Mouse (Mus musculus) MEL (cell line): Measurements from ENCODE around the gene H2-Ob. TPM values are rescaled to one million over a fixed set of nuclear protein-coding genes. Genes with fewer than 3 reads are reported as not detected.

Experiments
- DNase-seq: peaks from one replicate; pipeline ENCODE4 v3.0.0; 2011; ENCODE audit warnings: low read depth, low spot score
- H3K27ac ChIP-seq: 2 replicates; pipeline ENCODE4 v1.5.1; 2012; ENCODE audit warnings: low read depth, mild to moderate bottlenecking, control low read depth, low read length, moderate library complexity; ENCODE audit not compliant: control insufficient read depth
- H3K27me3 ChIP-seq, 2 experiments: fragments of 150-350 bp in 1 of 2; sonication (generic) in 1 of 2; 2 replicates each; pipeline ENCODE4 v1.6.1; 2012; ENCODE audit warnings: low read length in 2 of 2, mild to moderate bottlenecking in 2 of 2, improper control_type of control experiment in 1 of 2, moderate library complexity in 1 of 2; ENCODE audit not compliant: insufficient read depth in 2 of 2, control insufficient read depth in 1 of 2
- H3K36me3 ChIP-seq, 2 experiments: 2 replicates each; pipeline ENCODE4 v1.6.1; 2012 to 2014; ENCODE audit warnings: low read length in 2 of 2, improper control_type of control experiment in 1 of 2, inconsistent platforms in 1 of 2, mild to moderate bottlenecking in 1 of 2; ENCODE audit not compliant: insufficient read depth in 2 of 2, control insufficient read depth in 1 of 2
- H3K4me1 ChIP-seq, 2 experiments: fragments of 150-350 bp in 1 of 2; sonication (generic) in 1 of 2; 2 replicates each; pipeline ENCODE4 v1.6.1; 2012; ENCODE audit warnings: low read length in 2 of 2, improper control_type of control experiment in 1 of 2, mild to moderate bottlenecking in 1 of 2; ENCODE audit not compliant: insufficient read depth in 2 of 2, control insufficient read depth in 1 of 2
- H3K4me3 ChIP-seq, 2 experiments: fragments of 150-350 bp in 1 of 2; sonication (generic) in 1 of 2; 2 replicates each; pipeline ENCODE4 v1.5.1; 2012; ENCODE audit warnings: low read depth in 2 of 2, low read length in 2 of 2, mild to moderate bottlenecking in 2 of 2, moderate library complexity in 2 of 2, control low read depth in 1 of 2, improper control_type of control experiment in 1 of 2; ENCODE audit not compliant: control insufficient read depth in 1 of 2, insufficient read depth in 1 of 2
- H3K79me2 ChIP-seq: 2 replicates; pipeline ENCODE4 v1.6.1; 2012; ENCODE audit warnings: mild to moderate bottlenecking, low read length, moderate library complexity; ENCODE audit not compliant: control insufficient read depth, poor library complexity, insufficient read depth
- H3K9ac ChIP-seq: 2 replicates; pipeline ENCODE4 v1.6.1; 2012; ENCODE audit warnings: low read depth, mild to moderate bottlenecking, control low read depth, low read length, moderate library complexity; ENCODE audit not compliant: control insufficient read depth, poor library complexity, severe bottlenecking
- H3K9me3 ChIP-seq: fragments of 150-350 bp; sonication (generic); replicated peaks from 2 replicates; pipeline ENCODE4 v1.6.1; 2012; ENCODE audit warnings: mild to moderate bottlenecking, low read length, improper control_type of control experiment, moderate library complexity; ENCODE audit not compliant: insufficient read depth
- CHD1 ChIP-seq: IDR thresholded peaks from 2 replicates; pipeline ENCODE4 v1.6.1; 2012; ENCODE audit warnings: low read depth, mild to moderate bottlenecking, inconsistent platforms, low read length, improper control_type of control experiment
- CHD2 ChIP-seq: IDR thresholded peaks from 2 replicates; pipeline ENCODE4 v1.6.1; 2011; ENCODE audit warnings: low read length, improper control_type of control experiment
- E2F4 ChIP-seq: IDR thresholded peaks from 2 replicates; pipeline ENCODE4 v1.6.1; 2011; ENCODE audit warnings: low read depth, low read length, improper control_type of control experiment, borderline replicate concordance
- GABPA ChIP-seq: IDR thresholded peaks from 2 replicates; pipeline ENCODE4 v1.6.1; 2012; ENCODE audit warnings: low read depth, mild to moderate bottlenecking, inconsistent platforms, low read length, improper control_type of control experiment, moderate library complexity
- GATA1 ChIP-seq: IDR thresholded peaks from 2 replicates; pipeline ENCODE4 v1.6.1; 2011; ENCODE audit warnings: low read depth, low read length, improper control_type of control experiment
- HCFC1 ChIP-seq: IDR thresholded peaks from 2 replicates; pipeline ENCODE4 v1.6.1; 2012; ENCODE audit warnings: low read depth, mild to moderate bottlenecking, inconsistent platforms, low read length, improper control_type of control experiment, moderate library complexity
- JUND ChIP-seq: IDR thresholded peaks from 2 replicates; pipeline ENCODE4 v1.6.1; 2011; ENCODE audit warnings: low read depth, mild to moderate bottlenecking, improper control_type of control experiment, low read length
- KAT2A ChIP-seq: conservative IDR thresholded peaks from 2 replicates; pipeline ENCODE4 v1.6.1; 2012; ENCODE audit warnings: low read depth, low read length, improper control_type of control experiment, inconsistent platforms
- MAFK ChIP-seq: IDR thresholded peaks from 2 replicates; pipeline ENCODE4 v1.6.1; 2011; ENCODE audit warnings: low read depth, mild to moderate bottlenecking, low read length, improper control_type of control experiment, borderline replicate concordance
- MEF2A ChIP-seq: IDR thresholded peaks from 2 replicates; pipeline ENCODE4 v1.6.1; 2014; ENCODE audit warnings: low read depth, mild to moderate bottlenecking, inconsistent platforms, low read length, improper control_type of control experiment; ENCODE audit not compliant: poor library complexity, insufficient replicate concordance, severe bottlenecking; ENCODE audit errors: extremely low read depth
- MXI1 ChIP-seq: IDR thresholded peaks from 2 replicates; pipeline ENCODE4 v1.6.1; 2011; ENCODE audit warnings: mild to moderate bottlenecking, low read depth, low read length, improper control_type of control experiment
- MYC ChIP-seq: IDR thresholded peaks from 2 replicates; pipeline ENCODE4 v1.6.1; 2011; ENCODE audit warnings: low read depth, mild to moderate bottlenecking, low read length, improper control_type of control experiment, moderate library complexity
- NELFE ChIP-seq: IDR thresholded peaks from 2 replicates; pipeline ENCODE4 v1.6.1; 2011; ENCODE audit warnings: low read depth, low read length, improper control_type of control experiment
- NRF1 ChIP-seq: IDR thresholded peaks from 2 replicates; pipeline ENCODE4 v1.6.1; 2014; ENCODE audit warnings: low read depth, mild to moderate bottlenecking, inconsistent platforms, low read length, improper control_type of control experiment, moderate library complexity; ENCODE audit not compliant: poor library complexity, insufficient read depth, severe bottlenecking
- POLR2AphosphoS5 ChIP-seq: IDR thresholded peaks from 2 replicates; pipeline ENCODE4 v1.6.1; 2012; ENCODE audit warnings: low read depth, borderline replicate concordance, mild to moderate bottlenecking, inconsistent platforms, low read length, moderate library complexity, mixed read lengths
- SIN3A ChIP-seq: IDR thresholded peaks from 2 replicates; pipeline ENCODE4 v1.6.1; 2012; ENCODE audit warnings: low read length, improper control_type of control experiment, inconsistent platforms
- SMC3 ChIP-seq: IDR thresholded peaks from 2 replicates; pipeline ENCODE4 v1.6.1; 2011; ENCODE audit warnings: low read depth, low read length, improper control_type of control experiment
- TAL1 ChIP-seq: IDR thresholded peaks from 2 replicates; pipeline ENCODE4 v1.6.1; 2012; ENCODE audit warnings: mild to moderate bottlenecking, inconsistent platforms, low read length, moderate library complexity, mixed read lengths
- TBP ChIP-seq: IDR thresholded peaks from 2 replicates; pipeline ENCODE4 v1.8.0; 2011; ENCODE audit warnings: low read depth, low read length, improper control_type of control experiment
- TCF12 ChIP-seq: IDR thresholded peaks from 2 replicates; pipeline ENCODE4 v1.6.1; 2014; ENCODE audit warnings: low read depth, mild to moderate bottlenecking, inconsistent platforms, low read length, improper control_type of control experiment, moderate library complexity
- USF2 ChIP-seq, 2 experiments: IDR thresholded peaks; 2 replicates each; pipeline ENCODE4 v1.6.1; 2011 to 2012; ENCODE audit warnings: improper control_type of control experiment in 2 of 2, low read length in 2 of 2, borderline replicate concordance in 1 of 2, inconsistent platforms in 1 of 2, low read depth in 1 of 2, mild to moderate bottlenecking in 1 of 2; ENCODE audit not compliant: insufficient read depth in 1 of 2
- ZC3H11A ChIP-seq: IDR thresholded peaks from 2 replicates; pipeline ENCODE4 v1.6.1; 2012; ENCODE audit warnings: low read depth, mild to moderate bottlenecking, inconsistent platforms, low read length, improper control_type of control experiment
- ZMIZ1 ChIP-seq: IDR thresholded peaks from 2 replicates; pipeline ENCODE4 v1.6.1; 2012; ENCODE audit warnings: low read depth, mild to moderate bottlenecking, inconsistent platforms, low read length, improper control_type of control experiment, moderate library complexity
- polyA plus RNA-seq, 2 experiments: library from polyadenylated mRNA; stranded (reverse) in 1 of 2; unstranded in 1 of 2; fragments of >175 nt in 1 of 2; fragments of >200 nt in 1 of 2; gene quantifications; 2 replicates each; pipeline versions ENCODE4 v1.2.1 to v1.2.4; 2012; ENCODE audit warnings: low replicate concordance in 2 of 2, low read depth in 1 of 2; ENCODE audit not compliant: insufficient read length in 2 of 2, insufficient read depth in 1 of 2, missing spikeins in 1 of 2
- total RNA-seq: library from RNA; depleted of rRNA; stranded (reverse); fragments of 300-350 nt; gene quantifications from 2 replicates; pipeline ENCODE4 v1.2.3, GENCODE M21; 2012

Gene H2-Ob
- total and polyA plus RNA-seq, 3 experiments = 0.81 to 2.0 TPM; not detected in 1

DNA sequence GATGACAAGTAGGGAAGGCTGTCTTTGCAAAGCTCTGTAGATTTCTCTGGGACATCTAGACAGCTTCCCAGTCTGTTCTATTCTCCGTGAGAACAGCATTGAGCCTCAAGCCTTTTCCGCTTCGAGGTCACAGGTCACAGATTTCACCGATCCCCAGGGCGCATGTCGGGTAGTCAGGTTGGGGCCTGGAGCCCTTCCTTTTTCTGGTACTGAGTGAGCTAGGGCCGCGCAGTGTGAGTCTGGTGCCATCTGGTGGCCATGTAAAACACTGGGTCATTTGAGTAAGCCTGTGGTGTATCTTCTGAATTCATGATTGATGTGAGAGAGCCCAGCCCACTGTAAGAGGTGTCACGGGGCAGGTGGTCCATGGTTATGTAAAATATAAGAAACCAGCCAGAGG is 3.8 kb upstream of the H2-Ob start (continued):
- TF ChIP-seq MEF2A (no peak), POLR2AphosphoS5 (no peak)

DNA sequence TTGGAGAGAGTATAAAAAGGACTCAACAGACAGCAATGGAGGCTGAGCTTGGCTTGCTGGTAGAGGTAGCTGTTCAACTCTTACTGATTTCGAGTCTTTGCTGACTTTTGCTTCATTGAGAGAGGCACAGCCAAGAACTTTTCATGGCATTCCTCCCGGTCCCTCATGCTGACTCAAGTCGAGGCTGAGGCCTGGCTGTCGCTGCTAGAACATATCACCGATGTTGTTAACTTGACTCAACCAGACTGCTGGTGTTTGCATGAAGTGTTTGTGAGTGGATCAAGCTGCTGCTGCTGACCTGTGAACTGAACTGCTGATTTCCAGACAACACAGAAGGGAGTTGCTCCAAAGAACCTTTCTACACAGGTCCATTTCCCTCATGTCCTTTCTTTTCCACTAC is 2.0 kb upstream of the H2-Ob start:
- peaks cover 0 to 4% of the 10 kb centered on the region in 2 experiments; a peak in 2 of 4 replicates for H3K36me3 ChIP-seq
- DNase-seq = no peak
- H3K27me3 ChIP-seq = no peaks in the 10 kb centered on the region
- no peak overlapping the region for H3K4me3 ChIP-seq
- TF ChIP-seq MEF2A = no peak
- no peak for TF ChIP-seq TBP
- no peak for TF ChIP-seq SIN3A
- TF ChIP-seq HCFC1 = no peak
- TF ChIP-seq CHD1 = no peak
- TF ChIP-seq MXI1 = no peak
- no peak for TF ChIP-seq JUND
- TF ChIP-seq TCF12 = no peak
- no peak for TF ChIP-seq TAL1
- TF ChIP-seq MYC = no peak
- TF ChIP-seq ZMIZ1 = no peak
- TF ChIP-seq USF2 (IDR thresholded peaks at IDR 0.05; ENCODE audit: borderline replicate concordance in 1 of 2, insufficient read depth in 1 of 2, low read depth in 1 of 2, low read length in 2 of 2) = no peak
- TF ChIP-seq MAFK = no peak
- TF ChIP-seq NRF1 = no peak
- TF ChIP-seq E2F4 = no peak
- no peaks in the 10 kb centered on the region for H3K9me3 ChIP-seq
- H3K79me2 ChIP-seq = no peaks in the 10 kb centered on the region
- H3K9ac ChIP-seq = no peak overlapping the region
- H3K4me1 ChIP-seq = peaks cover 0 to 2% of the 10 kb centered on the region in 2 experiments; a peak in 1 of 4 replicates
- no peak overlapping the region for H3K27ac ChIP-seq

DNA sequence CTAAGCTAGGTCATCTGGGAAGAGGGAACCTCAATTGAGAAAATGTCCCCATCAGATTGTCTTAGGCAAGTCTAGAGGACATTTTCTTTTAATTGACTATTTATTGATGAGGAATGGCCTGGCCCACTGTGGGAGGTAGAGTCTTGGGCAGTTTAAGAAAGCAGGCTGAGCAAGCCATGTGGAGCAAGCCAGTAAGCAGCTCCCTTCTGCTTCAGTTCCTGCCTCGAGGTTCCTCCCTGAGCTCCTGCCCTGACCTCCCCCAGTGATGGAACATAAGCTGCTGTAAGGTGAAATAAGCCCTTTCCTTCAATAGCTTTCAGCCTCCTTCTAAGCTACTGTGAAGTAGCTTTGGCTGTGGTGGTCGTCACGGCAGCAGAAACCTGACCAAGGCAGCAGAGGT is 962 bp upstream of the H2-Ob start:
- Histone ChIP-seq H3K36me3 (peaks cover 0 to 4% of the 10 kb centered on the region in 2 experiments; a peak in 2 of 4 replicates), H3K9me3 (no peaks in the 10 kb centered on the region), H3K4me1 (peaks cover 0 to 2% of the 10 kb centered on the region in 2 experiments; a peak in 1 of 4 replicates), H3K79me2 (no peaks in the 10 kb centered on the region), H3K27ac (no peak overlapping the region), H3K9ac (no peak overlapping the region), H3K27me3 (no peaks in the 10 kb centered on the region), H3K4me3 (no peak overlapping the region)
- no peak for DNase-seq
- TF ChIP-seq CHD2 (no peak), ZC3H11A (no peak), NELFE (no peak), E2F4 (no peak), KAT2A (no peak), POLR2AphosphoS5 (no peak), SMC3 (no peak), GABPA (no peak), GATA1 (no peak)
